ENCODE assay signal across 18 mouse cellular contexts in the genomic region with DNA sequence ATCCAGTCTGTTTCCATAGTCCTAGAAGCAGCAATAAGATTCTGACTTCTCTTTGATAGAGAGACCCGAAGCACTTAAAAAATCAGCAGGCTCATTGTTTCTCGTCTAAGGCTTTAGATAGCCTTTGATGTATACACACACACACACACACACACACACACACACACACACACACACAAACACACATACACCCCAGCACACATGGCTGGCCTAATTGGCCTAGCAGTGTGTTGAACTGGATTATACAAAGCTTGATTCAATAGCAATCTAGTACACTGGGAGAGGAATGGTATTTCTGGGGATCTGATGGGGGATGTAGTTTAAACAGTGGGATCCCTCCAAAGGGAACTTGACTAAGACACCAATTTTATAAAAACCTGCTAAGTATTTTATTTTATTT.
"Had no signal": no experiment of that assay in that cellular context is flagged by ENCODE, and none has a peak within 500 bp of the region (broad histone marks: within the 10 kb centered on the region; RNA-seq: fewer than 3 reads in every experiment).

No protein-coding gene starts in this region.

- H3K9me3 ChIP-seq: liver, embryonic 15.5 days; lung, embryonic 15.5 days; megakaryocyte, embryonic 14.5 days; midbrain, embryonic 13.5 days; midbrain, embryonic 15.5 days; neural tube, embryonic 12.5 days; stomach, embryonic 15.5 days had no signal

- H3K27ac ChIP-seq: liver, embryonic 15.5 days; lung, embryonic 15.5 days; macrophage; midbrain, embryonic 13.5 days; midbrain, embryonic 15.5 days; neural tube, embryonic 12.5 days; stomach, embryonic 15.5 days; stomach, postnatal 0 days had no signal

- H3K9ac ChIP-seq: liver, embryonic 15.5 days; liver, postnatal 0 days; lung, embryonic 15.5 days; midbrain, embryonic 13.5 days; midbrain, embryonic 15.5 days; neural tube, embryonic 12.5 days; stomach, embryonic 15.5 days had no signal

- DNase-seq: liver, postnatal 0 days; lung, adult 2 months; lung, postnatal 14 days; lung, postnatal 36 days; right cerebral cortex, postnatal 14 days; thymus, adult 2 months; thymus, postnatal 25 days; thymus, postnatal 4 days had no signal

- H3K27me3 ChIP-seq: liver, embryonic 15.5 days; lung, embryonic 15.5 days; megakaryocyte, embryonic 14.5 days; midbrain, embryonic 15.5 days; neural tube, embryonic 12.5 days; stomach, embryonic 15.5 days had no signal

- ATAC-seq: liver, postnatal 0 days; lung, postnatal 0 days; midbrain, embryonic 13.5 days; midbrain, embryonic 15.5 days had no signal

- H3K4me2 ChIP-seq: liver, embryonic 15.5 days; lung, embryonic 15.5 days; midbrain, embryonic 13.5 days; midbrain, embryonic 15.5 days; neural tube, embryonic 12.5 days; stomach, embryonic 15.5 days had no signal

- H3K4me3 ChIP-seq: liver, embryonic 15.5 days; lung, embryonic 15.5 days; megakaryocyte, embryonic 14.5 days; midbrain, embryonic 13.5 days; midbrain, embryonic 15.5 days; neural tube, embryonic 12.5 days; stomach, embryonic 15.5 days had no signal

- H3K4me1 ChIP-seq: liver, embryonic 15.5 days; lung, embryonic 15.5 days; megakaryocyte, embryonic 14.5 days; midbrain, embryonic 13.5 days; midbrain, embryonic 15.5 days; neural tube, embryonic 12.5 days; stomach, embryonic 15.5 days had no signal

- H3K36me3 ChIP-seq: liver, embryonic 15.5 days; lung, embryonic 15.5 days; neural tube, embryonic 12.5 days; stomach, embryonic 15.5 days had no signal
